Mouse (Mus musculus) ovary, adult 18-20 months (tissue): ENCODE measurements at regions not wholly inside any gene's neighbourhood (a gene's known extent, or its start where the extent isn't known, plus 50 kb on each side); places are given as distances from the start of the nearest gene placed in this dataset.

Source experiments
- DNase-seq: peaks from one replicate; pipeline ENCODE4 v3.0.0; 2022; ENCODE audit warnings: low spot score, mixed read lengths

GRCm38 (mm10) chr5:46278190-46278589 lies 420.8 kb upstream of the Lcorl start:
- no peak for DNase-seq

- DNase-seq: no peak
Measured at GRCm38 (mm10) chr5:46256730-46257129, 399.3 kb upstream of the Lcorl start.

GRCm38 (mm10) chr5:46253940-46254339 lies 396.5 kb upstream of the Lcorl start:
- no peak for DNase-seq

- no peak for DNase-seq
Measured at GRCm38 (mm10) chr5:46235364-46236067, 378.1 kb upstream of the Lcorl start.

GRCm38 (mm10) chr5:46232780-46233179 lies 375.4 kb upstream of the Lcorl start:
- DNase-seq: no peak

- DNase-seq: no peak
Measured at GRCm38 (mm10) chr5:46228667-46229066, 371.3 kb upstream of the Lcorl start.

GRCm38 (mm10) chr5:46212845-46213468 lies 355.5 kb upstream of the Lcorl start:
- peak; percentile 28 for DNase-seq

- DNase-seq: no peak
Measured at GRCm38 (mm10) chr5:46209076-46209475, 351.7 kb upstream of the Lcorl start.

- no peak for DNase-seq
Measured at GRCm38 (mm10) chr5:46203744-46204143, 346.3 kb upstream of the Lcorl start.

GRCm38 (mm10) chr5:46202457-46202772 lies 345.0 kb upstream of the Lcorl start:
- no peak for DNase-seq

- DNase-seq: no peak
Measured at GRCm38 (mm10) chr5:46201639-46202456, 344.4 kb upstream of the Lcorl start.

- DNase-seq: no peak
Measured at GRCm38 (mm10) chr5:46186908-46187307, 329.5 kb upstream of the Lcorl start.

GRCm38 (mm10) chr5:46182157-46182556 lies 324.7 kb upstream of the Lcorl start:
- no peak for DNase-seq

- DNase-seq: no peak
Measured at GRCm38 (mm10) chr5:46172315-46172714, 314.9 kb upstream of the Lcorl start.

- DNase-seq: no peak
Measured at GRCm38 (mm10) chr5:46160774-46161173, 303.4 kb upstream of the Lcorl start.

- DNase-seq: no peak
Measured at GRCm38 (mm10) chr5:46151973-46152372, 294.6 kb upstream of the Lcorl start.

- DNase-seq: no peak
Measured at GRCm38 (mm10) chr5:46150825-46151224, 293.4 kb upstream of the Lcorl start.

- no peak for DNase-seq
Measured at GRCm38 (mm10) chr5:46149851-46150615, 292.6 kb upstream of the Lcorl start.

- peak; percentile 2 for DNase-seq
Measured at GRCm38 (mm10) chr5:46139024-46139423, 281.6 kb upstream of the Lcorl start.

GRCm38 (mm10) chr5:46137695-46138094 lies 280.3 kb upstream of the Lcorl start:
- no peak for DNase-seq

GRCm38 (mm10) chr5:46108020-46108419 lies 250.6 kb upstream of the Lcorl start:
- no peak for DNase-seq

GRCm38 (mm10) chr5:46103350-46103749 lies 245.9 kb upstream of the Lcorl start:
- DNase-seq: no peak
